Mouse (Mus musculus) midbrain, embryonic 10.5 days (tissue): ENCODE measurements around the gene 4931428F04Rik. TPM values are rescaled to one million over a fixed set of nuclear protein-coding genes. Genes with fewer than 3 reads are reported as not detected.
A peak's percentile ranks its signal among the peaks of the same experiment; 100 is the strongest.

Experiments used
- DNase-seq: peaks from one replicate; pipeline ENCODE4 v3.0.0-alpha.2; 2017; ENCODE audit warnings: low spot score
- H3K27ac ChIP-seq: fragments of 300-500 bp; sonication (generic); replicated peaks from 2 replicates; pipeline ENCODE4 v1.5.1; 2016; ENCODE audit warnings: mild to moderate bottlenecking
- H3K27me3 ChIP-seq: fragments of 300-500 bp; sonication (generic); 2 replicates; pipeline ENCODE4 v1.6.1; 2016; ENCODE audit warnings: low read depth, mild to moderate bottlenecking; ENCODE audit not compliant: poor library complexity, severe bottlenecking
- H3K36me3 ChIP-seq: fragments of 300-500 bp; sonication (generic); 2 replicates; pipeline ENCODE4 v1.6.1; 2016; ENCODE audit warnings: mild to moderate bottlenecking, moderate library complexity
- H3K4me1 ChIP-seq: fragments of 300-500 bp; sonication (generic); 2 replicates; pipeline ENCODE4 v1.6.1; 2016
- H3K4me3 ChIP-seq: fragments of 300-500 bp; sonication (generic); 2 replicates; pipeline ENCODE4 v1.5.1; 2016; ENCODE audit warnings: mild to moderate bottlenecking, moderate library complexity
- H3K9me3 ChIP-seq: fragments of 300-500 bp; sonication (generic); replicated peaks from 2 replicates; pipeline ENCODE4 v1.6.1; 2016; ENCODE audit warnings: mild to moderate bottlenecking
- WGBS: fragments of 180-500 bp; shearing (Covaris S2); methylation state at CpG from one replicate; pipeline ENCODE4 v1.1.7; 2016; 5-methylcytosine and 5-hydroxymethylcytosine counted together
- polyA plus RNA-seq: library from polyadenylated mRNA; unstranded; fragments of >200 nt; fragmentation: Nextera tagmentation; extraction: Ambion mirVana; gene quantifications from 2 replicates; pipeline ENCODE4 v1.2.1, GENCODE M21; 2016

4931428F04Rik gene
- polyA plus RNA-seq, 1 experiment from 2014 or later: 26.4 TPM

DNA sequence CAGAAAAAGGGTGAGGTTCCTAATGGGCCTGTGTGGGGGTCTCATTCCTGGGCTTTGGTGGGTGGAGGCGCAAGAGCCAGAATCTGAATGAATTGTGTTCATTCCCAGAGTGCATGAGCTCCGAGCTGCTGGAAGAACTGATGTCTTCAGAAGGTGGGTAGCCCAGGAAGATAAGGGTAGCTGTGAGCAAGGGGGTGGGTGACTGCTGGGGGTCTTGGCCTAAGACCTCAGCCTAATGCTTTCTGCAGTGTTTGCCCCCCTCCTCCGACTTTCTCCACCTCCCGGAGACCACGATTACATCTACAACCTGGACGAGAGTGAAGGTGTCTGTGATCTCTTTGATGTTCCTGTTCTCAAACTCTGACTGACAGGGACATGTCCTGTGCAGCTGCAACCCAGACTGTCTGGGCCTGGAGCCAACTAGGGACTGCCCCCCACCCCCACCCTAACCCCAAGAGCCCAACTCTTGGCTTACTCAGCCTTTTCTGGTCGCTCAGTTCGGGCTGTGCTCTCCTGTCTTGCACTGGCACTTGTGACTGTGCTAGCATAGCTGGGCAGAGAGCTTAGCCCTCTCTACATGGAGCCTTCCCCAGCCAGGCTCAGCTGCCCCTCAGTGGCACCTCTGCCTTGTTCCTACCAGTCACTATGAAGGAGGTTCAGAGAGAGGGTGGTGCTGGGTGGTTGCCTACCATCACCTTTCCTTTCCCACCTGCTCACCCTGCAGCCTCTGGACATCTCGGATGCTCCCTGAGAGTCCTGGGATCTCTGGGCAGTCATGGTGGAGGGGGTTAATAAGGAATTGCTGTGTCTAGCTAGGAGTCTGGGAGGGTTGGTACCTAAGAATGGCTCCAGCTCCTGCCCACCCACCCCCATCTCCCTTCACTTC is 14.9 kb upstream of the 4931428F04Rik start:
- H3K4me3 ChIP-seq: no peak overlapping the region
- WGBS: 89% methylated on average over 9 of the region's 9 CpGs
- no peaks in the 10 kb centered on the region for H3K9me3 ChIP-seq
- H3K27me3 ChIP-seq: no peaks in the 10 kb centered on the region
- H3K27ac ChIP-seq: no peak overlapping the region
- DNase-seq: no peak
- H3K4me1 ChIP-seq: peaks cover 14% of the 10 kb centered on the region
- peaks cover 95% of the 10 kb centered on the region for H3K36me3 ChIP-seq

DNA sequence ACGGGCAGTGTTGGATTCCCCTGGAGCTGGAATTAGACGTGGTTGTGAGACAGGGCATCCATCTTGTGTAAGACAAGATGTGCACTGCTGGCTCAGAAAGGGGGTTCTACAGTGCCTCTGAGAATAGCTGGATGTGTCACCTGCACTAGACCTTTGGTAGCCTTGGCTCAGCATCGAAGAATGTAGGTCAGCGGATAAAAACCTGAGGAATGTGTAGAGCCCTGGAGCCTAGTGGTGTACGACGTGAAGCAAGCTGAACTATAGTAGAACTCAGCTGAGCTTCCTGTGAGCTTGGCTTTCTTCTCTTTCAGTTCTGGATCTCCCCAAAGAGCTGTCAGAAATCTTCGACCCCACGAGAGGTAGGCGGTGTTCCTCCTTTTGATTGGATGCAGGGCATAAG is 14.2 kb upstream of the 4931428F04Rik start:
- Histone ChIP-seq H3K36me3 (peaks cover 94% of the 10 kb centered on the region), H3K27me3 (no peaks in the 10 kb centered on the region), H3K4me3 (no peak overlapping the region), H3K9me3 (no peaks in the 10 kb centered on the region), H3K4me1 (peaks cover 18% of the 10 kb centered on the region), H3K27ac (no peak overlapping the region)
- no peak for DNase-seq
- 90% methylated on average over 9 of the region's 9 CpGs for WGBS

DNA sequence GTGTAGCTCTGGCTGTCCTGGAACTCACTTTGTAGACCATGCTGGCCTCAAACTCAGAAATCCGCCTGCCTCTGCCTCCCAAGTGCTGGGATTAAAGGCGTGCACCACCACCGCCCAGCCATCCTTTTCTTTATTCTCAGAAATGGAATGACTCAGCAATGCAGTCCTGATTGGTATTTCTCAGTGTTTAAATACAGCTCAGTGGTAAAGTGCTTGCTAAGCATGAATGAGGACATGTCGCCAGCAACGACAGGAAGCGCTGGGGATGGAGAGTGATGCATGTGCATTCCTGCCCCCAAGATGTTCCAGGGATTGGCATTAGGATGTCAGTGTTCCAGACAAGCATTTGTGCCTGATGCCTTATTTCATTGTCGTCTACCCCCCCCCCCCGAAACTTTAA is 13.7 kb upstream of the 4931428F04Rik start:
- H3K4me3 ChIP-seq: no peak overlapping the region
- no peaks in the 10 kb centered on the region for H3K27me3 ChIP-seq
- H3K9me3 ChIP-seq: no peaks in the 10 kb centered on the region
- peaks cover 23% of the 10 kb centered on the region for H3K4me1 ChIP-seq
- peaks cover 94% of the 10 kb centered on the region for H3K36me3 ChIP-seq
- no peak overlapping the region for H3K27ac ChIP-seq
- WGBS: 88% methylated on average over 8 of the region's 8 CpGs
- no peak for DNase-seq

GRCm38 (mm10) chr8:105299962-105300361 is 10.3 kb upstream of the 4931428F04Rik start:
- no peak for DNase-seq
- Histone ChIP-seq H3K4me1 (peaks cover 23% of the 10 kb centered on the region), H3K9me3 (no peaks in the 10 kb centered on the region), H3K27ac (no peak overlapping the region), H3K4me3 (0 out of 2 replicates have a peak overlapping the region, but pooled peaks have one; percentile 14), H3K27me3 (no peaks in the 10 kb centered on the region), H3K36me3 (peaks cover 65% of the 10 kb centered on the region)
- 95% methylated on average over 8 of the region's 8 CpGs for WGBS

DNA sequence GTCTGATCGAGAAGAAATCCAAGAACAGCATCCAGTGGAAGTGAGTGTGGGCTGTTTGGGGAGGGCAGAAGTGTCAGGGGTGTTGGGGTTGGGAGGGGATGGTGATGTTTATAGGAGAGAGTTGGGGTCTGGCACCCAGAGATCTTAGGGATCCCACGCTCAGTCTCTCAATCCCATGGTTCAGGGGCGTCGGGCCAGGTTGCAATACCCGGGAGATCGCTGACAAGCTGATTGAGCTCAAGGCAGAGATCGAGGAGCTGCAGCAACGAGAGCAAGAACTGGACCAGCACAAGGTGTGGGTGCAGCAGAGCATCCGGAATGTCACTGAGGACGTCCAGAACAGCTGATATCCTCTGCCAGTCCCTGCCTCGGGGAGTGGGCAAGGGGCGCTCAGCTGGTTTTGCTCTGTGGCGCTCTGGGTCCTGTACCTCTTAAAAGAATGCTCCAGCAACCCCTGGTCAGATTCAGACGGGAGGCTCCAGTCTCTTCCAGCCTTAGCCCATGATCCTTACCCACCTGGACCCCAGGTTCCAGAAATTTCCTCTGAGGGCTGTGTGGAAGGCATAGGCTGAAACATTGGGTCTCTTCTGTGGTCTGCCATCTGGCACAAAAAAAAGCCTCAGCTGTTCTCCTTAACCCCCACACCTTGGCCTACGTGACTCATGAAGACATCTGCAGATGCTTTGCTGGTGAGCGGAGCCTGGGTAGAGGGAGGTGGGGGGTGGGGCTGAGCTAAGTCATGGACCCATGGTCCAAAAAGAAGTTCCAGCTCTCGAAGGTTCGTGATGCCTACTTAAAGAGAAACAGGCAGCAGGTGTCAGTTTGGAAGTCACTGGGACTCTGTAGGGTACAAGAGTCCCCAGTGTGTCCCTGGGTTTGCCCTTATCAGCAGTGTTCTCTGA is 8.9 kb upstream of the 4931428F04Rik start:
- Histone ChIP-seq H3K27me3 (peaks cover under 1% of the 10 kb centered on the region; the same call in 1 of the 2 replicates), H3K36me3 (peaks cover 51% of the 10 kb centered on the region), H3K4me3 (peak overlapping the region; percentile 90), H3K9me3 (no peaks in the 10 kb centered on the region), H3K4me1 (peaks cover 23% of the 10 kb centered on the region), H3K27ac (peak overlapping the region; percentile 84)
- DNase-seq: no peak
- WGBS: 66% methylated on average over 18 of the region's 18 CpGs

- Histone ChIP-seq H3K36me3 (peaks cover 42% of the 10 kb centered on the region), H3K4me1 (peaks cover 23% of the 10 kb centered on the region), H3K9me3 (no peaks in the 10 kb centered on the region), H3K27ac (peak within 1 kb of the TSS; percentile 84), H3K4me3 (peak within 1 kb of the TSS; percentile 90), H3K27me3 (peaks cover 10% of the 10 kb centered on the region; the same call in 1 of the 2 replicates)
- peak; percentile 95 for DNase-seq
- under 1% methylated on average over 58 of the region's 58 CpGs for WGBS
Measured at GRCm38 (mm10) chr8:105297511-105298192, 8.0 kb upstream of the 4931428F04Rik start, which contains the start of gene E2f4. Gene E2f4 (plus strand): TSS chr8:105297663.

DNA sequence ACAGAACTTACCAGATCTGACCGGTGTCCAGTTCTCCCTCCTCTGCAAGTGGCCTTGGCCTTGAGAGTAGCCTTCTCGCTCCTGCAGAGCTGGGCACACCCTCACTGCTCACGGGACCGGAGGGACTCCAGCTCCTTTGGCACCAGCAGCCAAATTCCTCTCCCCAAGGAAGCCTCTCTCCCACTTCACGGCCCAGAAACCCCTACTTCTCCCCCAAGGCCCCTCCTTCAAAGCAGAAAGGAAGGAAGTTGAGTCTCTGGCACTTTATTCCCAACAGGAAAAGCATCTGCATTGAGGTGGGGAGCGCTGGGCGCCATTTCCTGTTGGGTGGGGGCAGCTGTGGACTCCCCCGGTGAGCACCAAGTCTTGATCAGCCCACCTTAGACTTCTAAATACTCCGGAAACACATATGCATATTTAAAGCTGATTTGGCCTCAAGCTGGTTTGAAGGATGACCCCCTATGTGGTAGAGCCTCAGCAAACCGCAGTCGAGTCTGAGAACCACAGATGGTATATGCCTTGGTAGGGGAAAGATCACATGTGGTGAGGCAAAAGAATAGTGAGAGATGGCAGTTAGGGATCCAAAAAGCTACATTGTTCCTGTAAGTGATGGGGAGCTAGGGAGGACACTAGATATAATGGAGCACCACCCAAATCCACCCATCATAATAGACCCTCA is 6.4 kb upstream of the 4931428F04Rik start, which contains the start of gene Exoc3l:
TSS of gene Exoc3l (minus strand) at position 207 of the 679 bp plus-strand sequence.
- peaks cover 25% of the 10 kb centered on the region for H3K36me3 ChIP-seq
- H3K27me3 ChIP-seq: peaks cover 19% of the 10 kb centered on the region
- WGBS: 65% methylated on average over 11 of the region's 11 CpGs
- peak within 1 kb of the TSS; percentile 90 for H3K4me3 ChIP-seq
- peaks cover 23% of the 10 kb centered on the region for H3K4me1 ChIP-seq
- H3K27ac ChIP-seq: peak within 1 kb of the TSS; percentile 84
- DNase-seq: no peak
- H3K9me3 ChIP-seq: no peaks in the 10 kb centered on the region

- 73% methylated on average over 11 of the region's 11 CpGs for WGBS
- peak overlapping the region; percentile 16; the same call in 1 of the 2 replicates for H3K4me3 ChIP-seq
Measured at GRCm38 (mm10) chr8:105295256-105295655, 5.6 kb upstream of the 4931428F04Rik start.

GRCm38 (mm10) chr8:105294776-105295175 is 5.1 kb upstream of the 4931428F04Rik start:
- H3K27me3 ChIP-seq: peaks cover 31% of the 10 kb centered on the region
- WGBS: 64% methylated on average over 9 of the region's 9 CpGs
- DNase-seq: no peak
- H3K4me3 ChIP-seq: no peak overlapping the region
- H3K36me3 ChIP-seq: peaks cover 13% of the 10 kb centered on the region
- H3K4me1 ChIP-seq: peaks cover 35% of the 10 kb centered on the region
- no peak overlapping the region for H3K27ac ChIP-seq
- H3K9me3 ChIP-seq: no peaks in the 10 kb centered on the region

More at GRCm38 (mm10) chr8:105295256-105295655, 5.6 kb upstream of the 4931428F04Rik start:
- Histone ChIP-seq H3K27me3 (peaks cover 26% of the 10 kb centered on the region), H3K27ac (no peak overlapping the region), H3K36me3 (peaks cover 18% of the 10 kb centered on the region), H3K4me1 (peaks cover 30% of the 10 kb centered on the region), H3K9me3 (no peaks in the 10 kb centered on the region)
- no peak for DNase-seq

GRCm38 (mm10) chr8:105293405-105293804 is 3.7 kb upstream of the 4931428F04Rik start:
- Histone ChIP-seq H3K27ac (no peak overlapping the region), H3K36me3 (no peaks in the 10 kb centered on the region), H3K27me3 (peaks cover 34% of the 10 kb centered on the region), H3K4me3 (no peak overlapping the region), H3K4me1 (peaks cover 38% of the 10 kb centered on the region), H3K9me3 (no peaks in the 10 kb centered on the region)
- WGBS: 73% methylated on average over 19 of the region's 19 CpGs
- no peak for DNase-seq

- no peak overlapping the region for H3K4me3 ChIP-seq
- DNase-seq: no peak
- peaks cover 41% of the 10 kb centered on the region for H3K4me1 ChIP-seq
- 79% methylated on average over 7 of the region's 7 CpGs for WGBS
- H3K36me3 ChIP-seq: no peaks in the 10 kb centered on the region
- no peak overlapping the region for H3K27ac ChIP-seq
- H3K27me3 ChIP-seq: peaks cover 34% of the 10 kb centered on the region
- no peaks in the 10 kb centered on the region for H3K9me3 ChIP-seq
Measured at GRCm38 (mm10) chr8:105292471-105292870, 2.8 kb upstream of the 4931428F04Rik start.
